Mouse (Mus musculus) hindbrain, embryonic 15.5 days (tissue): ENCODE data around the gene Pde4b. TPM values are rescaled to one million over a fixed set of nuclear protein-coding genes. Genes with fewer than 3 reads are reported as not detected.
"Not testable (repeated sequence)": the region's sequence is repeated elsewhere in the genome, so short reads cannot be mapped to it uniquely, and the experiment has no call there.

Experiments used
- ATAC-seq: fragments of 200-750 bp; cut with Nextera tagmentation; 2 replicates; pipeline ENCODE4 v1.8.0; 2017; ENCODE audit warnings: low read depth, moderate number of reproducible peaks, moderate TSS enrichment; ENCODE audit not compliant: low FRiP score
- H3K27ac ChIP-seq: fragments of 300-500 bp; sonication (generic); replicated peaks from 2 replicates; pipeline ENCODE4 v1.5.1; 2015; ENCODE audit warnings: mild to moderate bottlenecking, inconsistent platforms
- H3K27me3 ChIP-seq: fragments of 300-500 bp; sonication (generic); 2 replicates; pipeline ENCODE4 v1.6.1; 2015; ENCODE audit warnings: control low read depth, inconsistent platforms
- H3K36me3 ChIP-seq: fragments of 300-500 bp; sonication (generic); 2 replicates; pipeline ENCODE4 v1.6.1; 2015; ENCODE audit warnings: control low read depth, inconsistent platforms
- H3K4me1 ChIP-seq: fragments of 300-500 bp; sonication (generic); replicated peaks from 2 replicates; pipeline ENCODE4 v1.6.1; 2015; ENCODE audit warnings: control low read depth, inconsistent platforms
- H3K4me2 ChIP-seq: fragments of 300-500 bp; sonication (generic); 2 replicates; pipeline ENCODE4 v1.6.1; 2015; ENCODE audit warnings: moderate library complexity, mild to moderate bottlenecking, inconsistent platforms
- H3K4me3 ChIP-seq: fragments of 300-500 bp; sonication (generic); 2 replicates; pipeline ENCODE4 v1.5.1; 2015; ENCODE audit warnings: mild to moderate bottlenecking, inconsistent platforms
- H3K9ac ChIP-seq: fragments of 300-500 bp; sonication (generic); 2 replicates; pipeline ENCODE4 v1.6.1; 2015; ENCODE audit warnings: inconsistent platforms
- H3K9me3 ChIP-seq: fragments of 300-500 bp; sonication (generic); 2 replicates; pipeline ENCODE4 v1.6.1; 2016; ENCODE audit warnings: control low read depth, inconsistent platforms
- WGBS: fragments of 180-500 bp; shearing (Covaris S2); methylation state at CpG from one replicate; pipeline ENCODE4 v1.1.7; 2015; 5-methylcytosine and 5-hydroxymethylcytosine counted together
- polyA plus RNA-seq: library from polyadenylated mRNA; unstranded; fragments of >200 nt; fragmentation: Nextera tagmentation; extraction: Ambion mirVana; gene quantifications from 2 replicates; pipeline ENCODE4 v1.2.1, GENCODE M21; 2015

The Pde4b gene
- polyA plus RNA-seq, 1 experiment from 2014 or later, result 44.0 TPM

- ATAC-seq, result peak; percentile 29; the same call in 1 of the 2 replicates
- no peak overlapping the region for H3K4me3 ChIP-seq
- H3K4me2 ChIP-seq, result no peak overlapping the region
- H3K4me1 ChIP-seq, result 0 out of 2 replicates have a peak, but pooled peaks cover 4% of the 10 kb centered on the region
- no peak overlapping the region for H3K27ac ChIP-seq
- WGBS, result 32% methylated on average over 5 of the region's 5 CpGs
- H3K9ac ChIP-seq, result no peak overlapping the region
- no peaks in the 10 kb centered on the region for H3K27me3 ChIP-seq
- no peaks in the 10 kb centered on the region for H3K36me3 ChIP-seq
- no peaks in the 10 kb centered on the region for H3K9me3 ChIP-seq
These were observed 405.6 kb downstream of the Pde4b start for GRCm38 (mm10) chr4:102492911-102493310.

- Histone ChIP-seq H3K4me3 (no peak overlapping the region), H3K9me3 (no peaks in the 10 kb centered on the region), H3K27ac (no peak overlapping the region), H3K4me2 (no peak overlapping the region), H3K36me3 (no peaks in the 10 kb centered on the region), H3K4me1 (0 out of 2 replicates have a peak, but pooled peaks cover 4% of the 10 kb centered on the region), H3K27me3 (no peaks in the 10 kb centered on the region), H3K9ac (no peak overlapping the region)
- 61% methylated on average over 4 of the region's 4 CpGs for WGBS
- ATAC-seq, result peak; percentile 60; the same call in 1 of the 2 replicates
These were observed 406.2 kb downstream of the Pde4b start for GRCm38 (mm10) chr4:102493342-102494128.

- H3K27ac ChIP-seq, H3K4me2 ChIP-seq, H3K4me1 ChIP-seq, H3K27me3 ChIP-seq, H3K9me3 ChIP-seq, H3K9ac ChIP-seq, H3K36me3 ChIP-seq, H3K4me3 ChIP-seq: not testable (repeated sequence)
- ATAC-seq, result peak; percentile 73; the same call in 1 of the 2 replicates
- over 99% methylated on average over 7 of the region's 10 CpGs for WGBS
These were observed 406.9 kb downstream of the Pde4b start for GRCm38 (mm10) chr4:102494203-102494602.

- no peaks in the 10 kb centered on the region for H3K27me3 ChIP-seq
- ATAC-seq, result no peak
- no peak overlapping the region for H3K9ac ChIP-seq
- no peak overlapping the region for H3K27ac ChIP-seq
- no peaks in the 10 kb centered on the region for H3K9me3 ChIP-seq
- 0 out of 2 replicates have a peak, but pooled peaks cover 4% of the 10 kb centered on the region for H3K4me1 ChIP-seq
- no peak overlapping the region for H3K4me3 ChIP-seq
- no peak overlapping the region for H3K4me2 ChIP-seq
- H3K36me3 ChIP-seq, result no peaks in the 10 kb centered on the region
- WGBS, result 80% methylated on average over 5 of the region's 5 CpGs
These were observed 407.7 kb downstream of the Pde4b start for GRCm38 (mm10) chr4:102495001-102495400.

DNA sequence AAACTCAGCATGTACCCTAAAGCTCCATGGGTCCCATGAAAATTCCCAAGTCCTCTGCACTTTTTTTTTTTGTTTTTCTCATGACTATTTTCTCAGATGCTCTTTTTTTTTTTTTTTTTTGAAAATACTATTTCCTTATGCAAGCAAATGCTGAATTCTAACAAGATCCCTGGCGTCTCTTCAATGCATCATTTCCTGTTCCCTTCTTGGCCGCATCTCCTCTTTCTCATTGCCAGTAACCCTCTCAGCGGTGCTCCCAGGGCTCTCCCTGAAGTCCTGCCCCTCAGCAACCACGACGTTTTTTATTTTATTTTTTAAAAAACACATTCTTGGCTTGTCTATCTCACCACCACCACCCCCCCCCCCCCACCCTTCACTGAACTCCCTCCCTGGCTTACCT is 408.1 kb downstream of the Pde4b start:
- Histone ChIP-seq H3K36me3 (no peaks in the 10 kb centered on the region), H3K4me3 (no peak overlapping the region), H3K27me3 (no peaks in the 10 kb centered on the region), H3K4me2 (no peak overlapping the region), H3K4me1 (0 out of 2 replicates have a peak, but pooled peaks cover 4% of the 10 kb centered on the region), H3K9ac (no peak overlapping the region), H3K27ac (no peak overlapping the region), H3K9me3 (no peaks in the 10 kb centered on the region)
- ATAC-seq, result no peak
- 71% methylated on average over 5 of the region's 5 CpGs for WGBS

- Histone ChIP-seq H3K36me3 (no peaks in the 10 kb centered on the region), H3K27me3 (no peaks in the 10 kb centered on the region), H3K9ac (no peak overlapping the region), H3K9me3 (no peaks in the 10 kb centered on the region), H3K4me2 (no peak overlapping the region), H3K4me3 (no peak overlapping the region), H3K4me1 (0 out of 2 replicates have a peak, but pooled peaks cover 4% of the 10 kb centered on the region), H3K27ac (no peak overlapping the region)
- ATAC-seq, result no peak
- 87% methylated on average over 20 of the region's 20 CpGs for WGBS
These were observed 409.2 kb downstream of the Pde4b start for GRCm38 (mm10) chr4:102496269-102497177.

DNA sequence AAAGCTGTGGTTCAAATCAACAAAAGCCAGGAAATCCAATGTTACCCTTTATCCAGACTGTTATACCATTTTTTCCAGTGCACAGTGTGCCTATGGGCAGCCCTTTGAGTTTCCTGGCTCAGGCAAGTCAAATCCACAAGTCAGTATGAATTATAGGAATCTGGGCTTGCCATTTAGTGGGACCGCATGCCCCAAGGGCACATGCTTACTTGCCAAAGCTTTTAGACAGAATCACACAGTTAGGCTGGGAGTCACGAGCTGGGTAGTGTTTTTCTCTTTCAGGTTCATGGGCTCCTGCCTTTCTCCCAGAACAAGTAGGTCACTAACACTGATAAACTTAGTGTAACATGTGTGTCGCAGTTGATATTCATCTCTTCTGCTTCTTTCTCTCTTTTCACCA is 409.9 kb downstream of the Pde4b start:
- no peaks in the 10 kb centered on the region for H3K36me3 ChIP-seq
- no peak overlapping the region for H3K27ac ChIP-seq
- H3K27me3 ChIP-seq, result no peaks in the 10 kb centered on the region
- no peaks in the 10 kb centered on the region for H3K9me3 ChIP-seq
- ATAC-seq, result no peak
- 0 out of 2 replicates have a peak, but pooled peaks cover 4% of the 10 kb centered on the region for H3K4me1 ChIP-seq
- 89% methylated on average over 3 of the region's 3 CpGs for WGBS
- no peak overlapping the region for H3K9ac ChIP-seq
- H3K4me3 ChIP-seq, result no peak overlapping the region
- H3K4me2 ChIP-seq, result no peak overlapping the region

GRCm38 (mm10) chr4:102498169-102498919 is 411.0 kb downstream of the Pde4b start:
- H3K9ac ChIP-seq, result no peak overlapping the region
- no peak overlapping the region for H3K27ac ChIP-seq
- no peaks in the 10 kb centered on the region for H3K36me3 ChIP-seq
- H3K27me3 ChIP-seq, result no peaks in the 10 kb centered on the region
- no peaks in the 10 kb centered on the region for H3K9me3 ChIP-seq
- ATAC-seq, result no peak
- no peak overlapping the region for H3K4me3 ChIP-seq
- 87% methylated on average over 4 of the region's 4 CpGs for WGBS
- H3K4me1 ChIP-seq, result 0 out of 2 replicates have a peak, but pooled peaks cover 4% of the 10 kb centered on the region
- H3K4me2 ChIP-seq, result no peak overlapping the region

GRCm38 (mm10) chr4:102498920-102499316 is 411.6 kb downstream of the Pde4b start:
- H3K4me3 ChIP-seq, result no peak overlapping the region
- no peak for ATAC-seq
- WGBS, result 93% methylated on average over 1 of the region's 1 CpGs
- no peaks in the 10 kb centered on the region for H3K9me3 ChIP-seq
- H3K27me3 ChIP-seq, result no peaks in the 10 kb centered on the region
- H3K4me2 ChIP-seq, result no peak overlapping the region
- no peak overlapping the region for H3K9ac ChIP-seq
- 0 out of 2 replicates have a peak, but pooled peaks cover 4% of the 10 kb centered on the region for H3K4me1 ChIP-seq
- no peak overlapping the region for H3K27ac ChIP-seq
- H3K36me3 ChIP-seq, result no peaks in the 10 kb centered on the region

DNA sequence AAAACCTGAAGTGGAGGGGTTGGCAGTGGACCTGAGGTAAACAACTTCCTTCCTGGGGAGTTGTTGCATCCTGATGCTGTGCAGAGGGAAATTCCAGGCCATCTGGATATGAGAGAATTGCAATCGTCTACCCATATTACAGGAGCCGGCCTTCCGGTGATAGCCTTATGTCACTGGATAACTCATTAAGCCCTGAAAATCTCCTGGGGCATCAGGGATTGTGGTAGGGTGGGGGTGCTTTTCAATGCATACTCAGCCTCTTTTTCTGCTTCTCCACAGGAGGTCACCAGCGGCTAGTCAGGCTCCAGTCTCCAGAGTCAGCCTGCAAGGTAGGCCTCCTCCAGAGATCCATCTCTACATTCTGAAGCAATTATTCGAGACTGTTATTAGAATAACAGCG is 418.4 kb downstream of the Pde4b start:
- Histone ChIP-seq H3K9ac (no peak overlapping the region), H3K4me2 (no peak overlapping the region), H3K4me1 (peaks cover 4% of the 10 kb centered on the region), H3K36me3 (no peaks in the 10 kb centered on the region; the same call in 1 of the 2 replicates), H3K27ac (no peak overlapping the region), H3K9me3 (no peaks in the 10 kb centered on the region), H3K4me3 (no peak overlapping the region), H3K27me3 (no peaks in the 10 kb centered on the region)
- no peak for ATAC-seq
- WGBS, result 31% methylated on average over 6 of the region's 6 CpGs

DNA sequence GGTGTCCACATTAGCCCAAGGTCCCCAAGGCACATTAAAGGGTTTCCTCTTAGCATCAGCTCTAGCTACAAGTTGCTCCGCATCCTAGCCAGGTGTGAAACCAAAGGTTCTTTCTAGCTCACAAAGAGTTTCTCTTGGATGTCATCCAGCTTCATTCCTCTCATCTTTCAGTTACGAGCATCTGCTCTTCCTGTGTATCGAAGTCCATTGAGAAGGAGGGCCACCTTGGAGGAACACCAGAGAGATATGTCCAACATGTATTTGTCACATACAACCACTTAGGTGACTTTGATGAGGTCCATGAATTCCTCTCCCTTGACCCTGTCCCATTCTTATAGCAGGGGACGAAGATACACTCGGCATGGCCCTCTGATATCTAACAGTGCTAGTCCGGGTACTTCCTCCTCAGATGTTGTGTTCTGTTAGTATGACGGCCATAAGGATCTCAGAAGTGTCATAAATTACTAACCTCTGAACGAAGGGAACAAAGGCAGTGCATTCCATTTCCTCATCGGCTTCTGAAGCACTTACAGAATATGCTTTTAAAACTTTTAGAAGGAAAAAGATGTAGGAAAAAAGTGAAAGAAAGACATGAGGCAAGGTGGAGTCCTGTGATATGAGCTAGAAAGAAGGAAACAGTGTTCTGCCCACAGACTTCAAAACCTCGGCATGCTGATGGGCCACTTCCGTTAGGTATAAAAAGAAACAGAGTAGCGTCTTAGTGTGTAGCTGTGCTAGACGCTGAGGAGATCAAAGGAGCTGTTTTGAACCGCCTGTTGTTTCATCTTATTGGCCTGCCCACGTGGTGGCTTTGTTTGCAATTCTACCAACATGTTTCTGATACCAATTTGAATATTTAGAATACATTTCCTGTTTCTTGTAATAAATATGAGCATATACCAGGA is 419.3 kb downstream of the Pde4b start:
- Histone ChIP-seq H3K4me1 (peaks cover 13% of the 10 kb centered on the region), H3K4me3 (no peak overlapping the region), H3K9ac (no peak overlapping the region), H3K9me3 (no peaks in the 10 kb centered on the region), H3K36me3 (no peaks in the 10 kb centered on the region; the same call in 1 of the 2 replicates), H3K27me3 (no peaks in the 10 kb centered on the region), H3K4me2 (no peak overlapping the region), H3K27ac (no peak overlapping the region)
- no peak for ATAC-seq
- 84% methylated on average over 15 of the region's 15 CpGs for WGBS
